Comparison of ENCODE assay signal across 22 mouse cellular contexts in the genomic region with DNA sequence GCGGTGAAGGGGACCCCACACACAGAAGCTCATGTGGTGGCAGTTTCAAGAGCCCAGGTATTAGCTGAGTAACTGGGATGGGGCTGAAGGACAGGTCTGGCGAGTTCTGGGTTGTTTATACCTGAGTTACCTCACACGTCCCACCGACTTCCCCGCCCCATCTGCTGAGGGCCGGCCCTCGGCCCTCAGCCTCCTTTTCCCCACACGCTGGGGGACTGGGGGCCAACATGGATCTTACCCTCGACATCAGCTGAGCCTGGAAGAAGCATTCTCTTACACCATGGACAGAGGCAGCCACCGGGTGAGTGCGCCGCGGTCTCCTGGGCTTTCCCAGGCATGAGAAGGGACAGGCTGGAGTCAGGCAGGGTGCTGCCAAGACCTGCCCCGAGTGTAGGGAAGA. TPM values are rescaled to one million over a fixed set of nuclear protein-coding genes. Genes with fewer than 3 reads are reported as not detected.
A peak's percentile ranks its signal among the peaks of the same experiment; 100 is the strongest.
DNase-seq lines count a peak whose midpoint lies in the region; ATAC-seq lines count a peak whose summit lies in the region.
"Had no signal": no experiment of that assay in that cellular context is flagged by ENCODE, and none has a peak within 500 bp of the region (broad histone marks: within the 10 kb centered on the region; RNA-seq: fewer than 3 reads in every experiment).

TSS of gene Tmprss13 (plus strand) at position 246 of the 400 bp plus-strand sequence.

- H3K4me1 ChIP-seq in embryonic facial prominence, embryonic 10.5 days = no peaks in the 10 kb centered on the region
- peaks cover 5% of the 10 kb centered on the region; the same call in 1 of the 2 replicates for H3K4me1 ChIP-seq in embryonic facial prominence, embryonic 14.5 days (ENCODE audit: control insufficient read depth, insufficient read depth, low read length)
- H3K4me1 ChIP-seq: forebrain, embryonic 13.5 days; heart, embryonic 10.5 days; hindbrain, embryonic 13.5 days; liver, embryonic 12.5 days; midbrain, embryonic 13.5 days had no signal

- no peaks in the 10 kb centered on the region for H3K9me3 ChIP-seq in embryonic facial prominence, embryonic 10.5 days
- H3K9me3 ChIP-seq in embryonic facial prominence, embryonic 14.5 days (ENCODE audit: control insufficient read depth, low read length) = no peaks in the 10 kb centered on the region
- H3K9me3 ChIP-seq: forebrain, embryonic 13.5 days; G1E; heart, embryonic 10.5 days; hindbrain, embryonic 13.5 days; liver, embryonic 12.5 days; midbrain, embryonic 13.5 days had no signal

- no peak within 1 kb of the TSS for H3K4me3 ChIP-seq in embryonic facial prominence, embryonic 10.5 days
- peak within 1 kb of the TSS; percentile 23; the same call in 1 of the 2 replicates for H3K4me3 ChIP-seq in embryonic facial prominence, embryonic 14.5 days (ENCODE audit: low read depth, low read length)
- H3K4me3 ChIP-seq: forebrain, embryonic 13.5 days; heart, embryonic 10.5 days; hindbrain, embryonic 13.5 days; liver, embryonic 12.5 days; midbrain, embryonic 13.5 days had no signal

- 30% methylated on average over 14 of the region's 14 CpGs for WGBS in embryonic facial prominence, embryonic 10.5 days
- 18% methylated on average over 14 of the region's 14 CpGs for WGBS in embryonic facial prominence, embryonic 14.5 days

- peak; percentile 42 to 58 for DNase-seq in lung, adult 18-20 months
- DNase-seq in lung, postnatal 25 days (ENCODE audit: low spot score) = no peak
- DNase-seq in embryonic facial prominence, embryonic 10.5 days (ENCODE audit: low spot score) = peak; percentile 36
- peak; percentile 47 for DNase-seq in embryonic facial prominence, embryonic 14.5 days (ENCODE audit: low spot score)
- peak; percentile 62 for DNase-seq in urinary bladder, adult 2 months (ENCODE audit: low spot score)
- DNase-seq in layer of hippocampus, adult 8-10 months (ENCODE audit: low spot score in 2 of 2) = no peak
- DNase-seq: adrenal gland, postnatal 10 days; cerebellum, adult 18-20 months; gastrocnemius, postnatal 25 days; heart, postnatal 10 days; kidney, adult 8-10 months; kidney, postnatal 36 days; thymus, adult 2 months had no signal

- ATAC-seq in embryonic facial prominence, embryonic 14.5 days (ENCODE audit: low read depth) = peak; percentile 67; the same call in 1 of the 2 replicates
- no peak for ATAC-seq in megakaryocyte, adult 5-6 weeks (ENCODE audit: poor library complexity, severe bottlenecking)
- ATAC-seq: forebrain, embryonic 13.5 days; liver, embryonic 12.5 days; midbrain, embryonic 13.5 days had no signal

- no peaks in the 10 kb centered on the region for H3K36me3 ChIP-seq in embryonic facial prominence, embryonic 10.5 days (replicated peaks)
- no peaks in the 10 kb centered on the region for H3K36me3 ChIP-seq in embryonic facial prominence, embryonic 14.5 days (ENCODE audit: control insufficient read depth, insufficient read depth, low read length)
- H3K36me3 ChIP-seq: G1E; heart, embryonic 10.5 days; hindbrain, embryonic 13.5 days; liver, embryonic 12.5 days; midbrain, embryonic 13.5 days had no signal

- H3K9ac ChIP-seq in embryonic facial prominence, embryonic 14.5 days (ENCODE audit: low read depth, low read length) = peak within 1 kb of the TSS; percentile 30; the same call in 1 of the 2 replicates
- H3K9ac ChIP-seq: forebrain, embryonic 13.5 days; hindbrain, embryonic 13.5 days; liver, embryonic 12.5 days; midbrain, embryonic 13.5 days had no signal

- H3K27me3 ChIP-seq in embryonic facial prominence, embryonic 10.5 days (replicated peaks; ENCODE audit: low read depth, poor library complexity, severe bottlenecking) = peaks cover 32% of the 10 kb centered on the region
- peaks cover 4% of the 10 kb centered on the region; the same call in 1 of the 2 replicates for H3K27me3 ChIP-seq in embryonic facial prominence, embryonic 14.5 days (replicated peaks; ENCODE audit: control insufficient read depth, insufficient read depth, low read length)
- H3K27me3 ChIP-seq: forebrain, embryonic 13.5 days; midbrain, embryonic 13.5 days had no signal

- H3K4me2 ChIP-seq in embryonic facial prominence, embryonic 14.5 days (ENCODE audit: low read depth, low read length) = peak within 1 kb of the TSS; percentile 25; the same call in 1 of the 2 replicates
- H3K4me2 ChIP-seq: forebrain, embryonic 13.5 days; hindbrain, embryonic 13.5 days; liver, embryonic 12.5 days; midbrain, embryonic 13.5 days had no signal

- H3K27ac ChIP-seq in embryonic facial prominence, embryonic 10.5 days (replicated peaks) = no peak within 1 kb of the TSS
- H3K27ac ChIP-seq in embryonic facial prominence, embryonic 14.5 days (replicated peaks; ENCODE audit: low read depth, low read length) = no peak within 1 kb of the TSS
- H3K27ac ChIP-seq: forebrain, embryonic 13.5 days; heart, embryonic 10.5 days; hindbrain, embryonic 13.5 days; liver, embryonic 12.5 days; midbrain, embryonic 13.5 days had no signal

RNA-seq across cellular contexts. Expression of gene Tmprss13, which starts in this region (rescaled TPM):
- 0.99 and 1.0 TPM in 2 replicates for polyA plus RNA-seq in embryonic facial prominence, embryonic 10.5 days (2016; fragmentation: Nextera tagmentation; extraction: Ambion mirVana)
- polyA plus RNA-seq in embryonic facial prominence, embryonic 14.5 days (2014; fragmentation: Nextera tagmentation; extraction: Ambion mirVana) = 2.6 and 3.3 TPM in 2 replicates
- 35.2 and 36.0 TPM in 2 replicates for polyA plus RNA-seq in urinary bladder, adult 2 months (2012; rRNA removed)
- not detected in 2 replicates for total RNA-seq in megakaryocyte, adult 5-6 weeks (2015)
- total RNA-seq in megakaryocyte, adult 5-6 weeks (2017) = 0.15 TPM in 1 of 2 replicates, not detected in the other
- total RNA-seq in layer of hippocampus, adult 8-10 months (2022) = not detected
- total RNA-seq: layer of hippocampus, postnatal 14 days; left cerebral cortex, postnatal 14 days had no signal
- polyA plus RNA-seq: forebrain, embryonic 13.5 days; G1E; hindbrain, embryonic 13.5 days; liver, embryonic 12.5 days; midbrain, embryonic 13.5 days had no signal

Comparison
In these comparisons a context has a peak if more than half of its experiments do, and no peak if none do; other contexts are left out.
1. DNase-seq: peak in lung, adult 18-20 months (2 of 2), embryonic facial prominence, embryonic 10.5 days (single experiment), embryonic facial prominence, embryonic 14.5 days (single experiment) and urinary bladder, adult 2 months (single experiment); none in lung, postnatal 25 days (single experiment) and layer of hippocampus, adult 8-10 months (0 of 2).